Mouse (Mus musculus) liver, embryonic 14.5 days (tissue): ENCODE measurements around the gene Slc19a2.

Source experiments
- CTCF ChIP-seq: IDR thresholded peaks from 2 replicates; pipeline ENCODE4 v1.5.1; 2016; ENCODE audit warnings: antibody characterized with exemption, low read depth, control low read depth
- EP300 ChIP-seq: IDR thresholded peaks from 2 replicates; pipeline ENCODE4 v1.6.1; 2016; ENCODE audit warnings: antibody characterized with exemption, low read depth

DNA sequence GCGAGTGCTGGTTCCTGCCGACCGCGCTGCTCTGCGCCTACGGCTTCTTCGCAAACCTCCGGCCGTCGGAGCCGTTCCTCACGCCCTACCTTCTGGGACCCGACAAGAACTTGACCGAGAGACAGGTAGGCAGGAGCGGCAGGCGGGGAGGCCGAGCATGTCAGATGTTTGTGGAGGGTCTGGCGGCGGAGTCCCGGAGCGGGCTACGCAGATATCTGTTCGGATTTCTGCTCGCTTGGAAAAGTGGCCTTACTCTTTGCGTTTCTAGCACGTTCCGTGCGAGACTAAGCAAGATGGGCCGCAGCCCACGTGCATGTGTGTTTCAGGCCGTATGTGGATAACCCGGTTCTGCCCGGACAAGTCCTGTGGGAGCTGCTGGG lies 476 bp downstream of the Slc19a2 start:
- TF ChIP-seq CTCF (no peak), EP300 (no peak)
